Mouse (Mus musculus) cortical plate, adult 2 months (tissue): Measurements from ENCODE around the gene Cnbd2.

Source experiments
- CTCF ChIP-seq: fragments of 200-500 bp; IDR thresholded peaks from 2 replicates; pipeline ENCODE4 v1.5.1; 2011; ENCODE audit warnings: mild to moderate bottlenecking, control low read depth, low read length; ENCODE audit not compliant: insufficient read depth; ENCODE audit errors: extremely low read depth
- POLR2A ChIP-seq: fragments of 200-500 bp; IDR thresholded peaks from 2 replicates; pipeline ENCODE4 v1.6.1; 2011; ENCODE audit warnings: mild to moderate bottlenecking, low read length, control low read depth; ENCODE audit not compliant: insufficient read depth; ENCODE audit errors: extremely low read depth

- TF ChIP-seq CTCF (no peak), POLR2A (no peak)
Measured at GRCm38 (mm10) chr2:156348812-156349211, 36.7 kb downstream of the Cnbd2 start.
